Mouse (Mus musculus) layer of hippocampus, postnatal 25 days (tissue): ENCODE data around the gene Pip5k1a. TPM values are rescaled to one million over a fixed set of nuclear protein-coding genes. Genes with fewer than 3 reads are reported as not detected.
A peak's percentile ranks its signal among the peaks of the same experiment; 100 is the strongest.
"Not testable (repeated sequence)": the region's sequence is repeated elsewhere in the genome, so short reads cannot be mapped to it uniquely, and the experiment has no call there.

Experiments
- DNase-seq, 2 experiments: peaks; one replicate each; pipeline ENCODE4 v3.0.0; 2022; ENCODE audit warnings: mixed read lengths in 2 of 2, low spot score in 1 of 2; ENCODE audit errors: extremely low spot score in 1 of 2
- total RNA-seq, 2 experiments: library from RNA; stranded (reverse); gene quantifications; 2 replicates each; pipeline ENCODE4 v1.2.3; 2021

Gene Pip5k1a
- 10 to 100 TPM; 57.6 to 58.0 TPM for total RNA-seq

DNA sequence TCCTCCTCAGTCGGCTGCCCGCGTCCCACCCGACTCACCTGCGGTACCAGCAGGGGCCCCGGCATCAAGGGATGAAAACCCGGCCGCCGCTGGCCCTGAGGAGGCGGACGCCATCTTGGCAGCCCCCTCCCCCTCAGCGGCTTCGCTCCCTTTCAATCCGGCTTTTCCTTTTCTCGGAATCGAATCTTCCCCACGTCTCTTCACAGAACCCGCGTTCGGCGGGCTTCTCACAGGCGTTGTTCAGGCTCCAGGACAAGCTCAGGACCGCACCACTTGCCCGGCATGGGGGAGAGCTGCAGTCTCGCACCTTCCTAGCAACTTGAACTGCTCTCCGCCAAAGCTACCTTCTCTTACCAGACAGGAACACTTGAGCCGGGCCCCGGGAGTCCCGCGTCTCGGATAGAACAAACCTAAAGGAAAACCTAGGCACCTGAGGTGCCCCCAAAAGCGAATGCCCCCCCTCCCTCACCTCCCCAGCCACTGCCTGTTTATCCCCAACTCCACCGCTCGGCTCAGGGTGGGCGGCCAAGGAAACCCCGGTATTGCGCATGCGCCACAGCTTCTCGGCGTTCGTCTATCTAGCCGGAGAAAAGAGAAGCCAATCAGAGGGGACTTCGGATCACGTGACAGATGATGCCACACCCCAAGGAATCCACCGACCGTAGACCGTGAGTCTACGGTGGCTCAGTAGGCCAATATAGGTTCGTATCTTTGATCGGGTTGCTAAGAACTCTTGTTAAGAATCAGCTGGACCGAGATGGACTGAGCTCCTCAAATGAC lies at the start of gene Pip5k1a:
Pip5k1a (minus strand) TSS at position 593 of the 780 bp plus-strand sequence.
- peak; percentile 89 to 92 for DNase-seq

DNA sequence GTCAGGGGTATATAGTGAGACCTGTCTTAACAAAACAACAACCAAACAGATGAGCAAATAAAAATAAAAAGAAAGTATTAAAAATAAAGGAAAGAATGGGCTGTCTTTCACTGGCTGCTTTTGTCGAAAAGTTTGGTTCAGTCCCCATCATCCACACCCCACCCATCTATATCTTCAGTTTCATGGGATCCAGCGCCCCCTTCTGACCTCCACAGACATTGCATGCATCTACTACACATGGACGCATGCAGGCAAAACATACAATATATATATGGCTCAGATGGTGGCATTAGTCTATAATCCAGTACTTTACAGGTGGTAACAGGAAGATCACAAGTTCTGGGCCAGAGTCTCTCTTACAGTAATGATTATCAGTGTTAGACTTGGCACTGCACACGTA lies 47.1 kb upstream of the Pip5k1a start:
- peak in 1 of 2 experiments; percentile 59 for DNase-seq

DNA sequence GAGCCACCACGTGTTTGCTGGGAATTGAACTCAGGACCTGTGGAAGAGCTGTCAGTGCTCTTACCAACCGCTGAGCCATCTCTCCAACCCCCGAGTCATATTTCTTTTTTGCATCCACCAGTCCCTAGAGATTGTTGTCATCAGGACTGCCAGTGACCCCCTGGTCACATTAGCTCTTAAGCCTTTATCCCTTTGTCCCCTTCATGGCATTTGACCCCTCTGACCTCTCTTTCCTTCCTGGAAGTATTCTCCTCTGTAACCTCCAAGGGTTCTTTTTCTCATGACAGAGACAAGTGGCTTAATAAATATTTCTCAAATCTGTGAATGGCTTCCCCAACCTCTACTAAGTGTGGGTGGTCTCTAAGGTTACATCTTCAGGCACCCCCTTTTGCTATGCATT lies 41.2 kb upstream of the Pip5k1a start:
- no peak for DNase-seq

DNA sequence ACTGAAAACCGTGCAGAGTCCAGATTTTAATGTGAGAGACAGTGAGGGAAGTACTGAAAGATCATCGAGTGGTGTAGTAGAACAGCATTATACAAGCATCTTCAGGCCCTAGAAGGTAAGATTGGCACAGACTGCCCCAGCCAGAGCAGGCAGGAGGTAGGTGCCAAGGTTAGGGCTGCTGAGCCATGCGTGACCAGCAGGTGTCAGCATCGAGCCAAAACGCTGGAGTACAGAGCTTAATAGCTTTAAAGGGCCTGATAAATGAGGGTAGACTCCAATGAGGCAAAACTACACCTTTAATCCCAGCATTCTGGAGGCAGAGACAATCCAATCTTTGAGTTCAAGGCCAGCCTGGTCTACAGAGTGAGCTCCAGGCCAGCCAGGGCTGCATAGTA lies 35.9 kb upstream of the Pip5k1a start:
- peak; percentile 75 to 95 for DNase-seq

DNA sequence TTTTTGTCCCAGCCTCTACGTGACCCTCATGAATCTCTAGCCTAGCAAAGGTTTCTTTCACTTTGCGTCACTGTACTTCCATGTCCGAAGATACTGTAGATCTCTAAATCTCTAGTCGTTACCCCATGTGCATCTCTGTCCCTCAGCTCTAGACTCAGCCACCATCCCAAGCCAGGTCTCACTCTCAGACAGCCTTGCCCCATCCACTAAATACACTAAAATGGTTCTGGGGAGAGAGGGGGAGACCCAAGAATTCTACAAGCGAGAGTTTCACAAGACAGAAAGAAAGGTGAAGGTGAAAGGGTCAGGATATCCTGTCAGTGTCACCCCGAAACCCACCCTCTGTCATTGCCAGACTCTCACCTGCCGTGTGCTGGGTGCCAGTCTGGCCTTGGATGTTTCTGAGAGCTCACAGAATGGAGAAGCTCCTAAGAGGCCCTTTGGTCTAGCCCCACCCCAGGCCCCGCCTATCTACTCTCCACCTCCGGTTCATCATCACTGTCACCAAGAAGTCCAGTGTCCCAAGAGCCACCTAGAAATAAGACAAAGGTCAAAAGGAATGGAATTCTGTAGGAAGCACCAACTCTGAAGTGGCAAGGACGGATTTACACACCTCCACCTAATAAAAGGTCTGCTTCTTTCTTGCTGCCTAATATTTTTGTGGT lies 35.4 kb upstream of the Pip5k1a start, which contains the start of gene Tnfaip8l2:
Tnfaip8l2 (minus strand) TSS at position 409 of the 665 bp plus-strand sequence.
- no peak for DNase-seq

DNA sequence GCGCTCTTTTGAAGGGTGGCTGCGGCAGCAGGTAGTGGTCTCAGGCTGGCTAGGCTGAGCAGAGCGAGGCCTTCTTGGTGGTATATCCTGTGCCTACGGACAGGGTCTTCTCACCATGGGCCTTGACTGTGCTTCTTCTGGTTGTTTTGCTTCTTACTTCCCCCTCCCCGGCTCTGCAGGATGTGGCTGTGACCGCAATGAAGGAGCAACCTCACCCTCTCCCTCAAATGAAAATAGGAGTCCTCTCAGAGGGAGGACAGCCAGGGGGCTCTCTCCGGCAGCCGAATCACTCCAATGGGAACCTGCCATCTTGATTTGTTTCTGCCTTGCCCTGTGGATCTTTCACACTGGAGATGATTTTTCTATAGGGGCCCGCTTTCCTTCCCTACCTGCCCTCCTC lies 34.7 kb upstream of the Pip5k1a start:
- no peak for DNase-seq

DNA sequence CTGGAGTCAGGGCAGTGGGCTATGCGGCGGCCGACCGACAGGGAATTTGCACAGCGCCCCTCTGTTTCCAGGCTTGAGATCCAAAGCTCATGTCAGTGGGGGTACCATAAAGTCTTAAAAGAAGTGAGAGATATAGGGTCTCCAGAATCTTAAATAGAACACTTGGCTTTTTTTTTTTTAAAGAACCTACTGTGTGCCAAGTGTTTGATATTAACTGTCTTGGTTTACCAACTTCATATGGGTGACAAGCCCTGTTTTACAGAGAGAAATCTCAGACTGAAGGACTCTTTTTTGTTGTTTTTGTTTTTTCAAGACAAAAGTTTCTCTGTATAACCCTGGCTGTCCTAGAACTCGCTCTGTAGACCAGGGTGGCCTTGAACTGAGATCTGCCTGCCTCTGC lies 34.1 kb upstream of the Pip5k1a start:
- no peak for DNase-seq

DNA sequence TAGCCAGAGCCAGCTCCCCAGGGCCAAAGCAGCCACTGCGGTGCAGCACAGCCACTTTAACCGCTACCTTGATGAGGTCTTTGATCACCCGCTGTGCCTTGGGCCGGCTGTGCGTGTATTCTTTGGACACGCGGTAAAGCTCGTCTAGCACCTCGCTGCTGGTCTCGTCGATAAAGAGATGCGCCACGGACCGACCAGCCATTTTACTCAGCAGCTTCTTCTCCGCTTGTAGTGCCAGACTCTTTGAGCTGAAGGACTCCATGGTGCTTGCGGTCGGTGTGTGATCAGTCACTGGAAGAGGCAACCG lies 33.5 kb upstream of the Pip5k1a start:
- no peak for DNase-seq

DNA sequence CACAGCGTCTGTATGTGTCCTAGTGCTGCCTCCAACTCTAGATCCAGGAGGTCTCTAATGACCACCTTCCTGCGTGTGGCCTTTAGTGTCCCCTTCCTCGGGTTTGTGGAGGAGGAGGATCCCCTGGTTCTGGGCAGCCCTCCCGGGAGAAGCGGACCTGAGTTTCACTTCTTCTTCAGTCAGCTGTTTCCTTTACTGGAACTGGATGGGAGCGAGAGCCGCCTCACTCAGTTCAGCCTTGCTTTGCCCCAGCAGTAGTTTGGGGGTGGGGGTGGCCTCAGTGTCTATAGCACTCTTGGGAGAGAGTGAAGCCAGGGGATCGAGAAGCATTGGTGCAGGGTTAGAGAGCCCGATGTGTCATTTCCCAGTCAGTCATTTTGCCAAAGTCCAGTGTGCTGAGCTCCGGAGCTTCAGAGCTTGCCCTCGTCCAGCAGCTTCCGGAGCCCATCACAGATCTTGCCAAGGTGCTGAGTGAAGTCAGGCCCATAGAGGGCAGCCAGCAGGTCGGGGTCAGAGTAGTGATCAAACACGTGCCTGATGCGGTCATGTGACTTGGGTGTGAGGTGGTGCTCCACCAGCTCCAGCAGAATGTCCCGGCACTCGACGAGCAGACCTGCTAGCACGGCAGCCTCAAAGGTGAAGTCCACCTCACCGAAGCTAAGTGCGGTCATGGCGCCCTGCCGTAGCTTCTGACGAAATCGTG lies 33.0 kb upstream of the Pip5k1a start:
- no peak for DNase-seq

DNA sequence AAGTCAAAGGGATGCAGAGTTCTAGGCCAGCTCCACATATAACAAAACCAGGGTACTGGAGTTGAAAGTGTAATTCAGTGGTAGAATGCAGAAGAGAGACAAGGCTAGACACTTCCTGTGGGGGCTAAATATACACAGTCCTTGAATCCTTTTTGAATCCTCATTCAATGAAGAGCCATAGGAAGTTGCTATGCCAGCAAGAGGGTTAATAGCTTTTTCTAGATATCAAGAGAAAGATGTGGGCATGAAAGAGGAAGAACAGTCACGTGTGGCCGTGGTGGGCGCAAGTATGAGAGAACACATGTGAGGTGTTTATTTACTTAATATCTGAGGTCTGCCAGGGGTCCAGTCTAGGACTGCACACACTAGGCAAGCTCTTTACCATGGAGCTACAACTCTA lies 29.6 kb upstream of the Pip5k1a start:
- no peak for DNase-seq

DNA sequence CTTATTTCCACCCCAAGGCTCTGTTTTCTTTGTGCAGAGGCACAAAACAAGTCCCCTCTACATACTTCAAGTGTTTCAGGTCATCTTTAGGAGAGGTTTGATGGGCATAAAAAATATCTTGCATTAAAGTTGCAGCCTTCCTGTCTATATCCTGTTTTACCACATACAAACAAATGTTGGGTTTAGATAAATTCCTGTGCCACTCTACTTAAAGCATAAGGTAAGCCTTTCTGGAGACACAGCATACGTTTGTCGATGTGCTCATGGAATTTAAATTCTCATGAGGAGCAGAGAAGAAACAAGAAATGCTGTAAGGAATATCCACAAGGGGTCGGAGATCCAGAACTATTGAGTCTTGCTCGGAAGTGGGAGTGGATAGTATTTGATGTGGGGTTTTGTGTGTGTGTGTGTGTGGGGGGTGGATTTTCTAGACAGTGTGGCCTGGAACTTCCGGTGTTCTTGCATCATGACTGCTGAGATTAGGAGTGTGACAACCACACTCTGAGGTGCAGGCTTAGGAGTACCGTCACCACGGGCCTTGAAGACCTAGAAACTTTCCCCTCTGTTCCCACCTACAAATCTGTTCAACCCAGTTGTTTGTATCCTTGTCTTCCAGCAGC lies 28.8 kb upstream of the Pip5k1a start:
- no peak for DNase-seq

DNA sequence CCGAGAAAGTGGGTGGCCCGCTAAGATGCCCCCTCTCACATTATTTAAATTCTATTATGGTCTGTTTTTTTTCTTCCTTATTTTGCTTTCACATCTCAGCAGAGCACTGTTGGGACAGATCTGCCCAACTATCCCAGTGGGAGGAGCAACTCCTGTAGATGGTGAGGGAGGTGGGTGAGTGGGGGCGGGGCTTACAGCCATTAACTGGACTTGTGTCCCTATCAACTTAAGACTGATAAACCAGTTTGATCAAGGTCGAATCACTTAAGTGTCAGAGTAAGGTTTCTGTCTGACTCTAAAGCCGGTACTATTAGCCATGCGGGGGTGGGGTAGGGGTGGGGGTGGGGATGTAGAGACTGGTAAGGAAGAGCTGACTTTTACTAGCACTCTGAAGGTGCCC lies 28.3 kb upstream of the Pip5k1a start:
- peak in 1 of 2 experiments; percentile 40 for DNase-seq

DNA sequence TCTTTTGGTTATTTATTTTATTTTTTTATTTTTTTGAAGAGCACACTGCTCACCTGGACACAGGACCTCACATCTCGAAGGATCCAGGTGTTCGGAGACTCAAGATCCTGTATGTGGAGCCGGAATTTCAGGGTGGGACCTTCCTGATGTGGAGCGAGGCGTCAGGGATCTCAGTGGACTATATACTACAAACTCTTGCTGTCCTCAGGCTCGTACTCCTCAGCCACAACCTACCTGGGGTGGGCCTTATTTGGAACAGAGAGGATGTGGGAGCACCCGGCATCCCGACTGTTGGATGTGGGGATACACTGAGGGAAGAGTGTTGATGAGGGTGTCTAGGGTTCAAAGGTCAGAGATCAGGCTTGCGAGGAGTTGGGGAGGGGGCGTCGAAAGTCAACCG lies 27.4 kb upstream of the Pip5k1a start:
- not testable (repeated sequence) for DNase-seq

DNA sequence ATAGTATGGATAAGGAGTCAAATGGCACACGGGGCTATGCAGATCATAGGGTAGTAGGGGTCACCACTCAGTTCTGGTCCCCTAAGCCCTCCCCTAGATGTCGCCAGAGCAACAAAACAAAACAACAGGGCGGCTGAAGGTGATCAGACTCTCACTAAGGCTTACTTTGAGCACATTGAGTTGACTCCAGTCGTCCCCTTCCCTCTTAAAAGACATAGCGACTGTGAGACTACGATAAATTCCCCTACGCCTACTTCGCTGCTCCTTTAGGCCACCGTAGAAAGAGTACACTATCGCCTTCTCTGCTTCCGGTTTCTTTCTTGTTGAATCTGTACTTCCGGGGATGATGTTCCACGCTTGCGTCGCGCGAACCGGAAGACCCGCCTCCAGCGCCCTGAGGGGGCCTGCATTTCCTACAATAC lies 27.0 kb upstream of the Pip5k1a start, which contains the start of the genes Scnm1 and Lysmd1:
Scnm1 (minus strand) TSS at position 332 of the 422 bp plus-strand sequence.
Lysmd1 (plus strand) TSS at position 409 of the 422 bp plus-strand sequence.
- peak; percentile 68 to 70 for DNase-seq

DNA sequence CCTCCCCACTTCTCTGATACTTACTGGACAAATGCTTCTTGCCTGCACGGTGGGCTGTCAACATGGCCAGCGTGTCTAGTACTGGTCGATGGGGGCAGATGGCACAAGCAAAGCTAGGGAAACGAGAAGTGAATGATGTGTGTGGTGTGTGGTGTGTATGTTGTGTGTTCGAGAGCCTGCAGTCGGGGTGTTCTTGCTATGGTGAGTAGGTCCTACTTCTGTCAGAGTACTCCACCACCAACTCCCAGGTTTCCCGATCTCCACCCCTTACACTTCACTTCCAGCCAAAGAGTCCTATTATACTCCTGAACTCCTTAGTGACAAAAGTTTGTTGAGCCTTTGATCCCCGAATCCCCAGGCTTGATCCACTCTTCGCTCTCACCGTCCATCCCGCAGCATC lies 26.4 kb upstream of the Pip5k1a start:
- no peak for DNase-seq

DNA sequence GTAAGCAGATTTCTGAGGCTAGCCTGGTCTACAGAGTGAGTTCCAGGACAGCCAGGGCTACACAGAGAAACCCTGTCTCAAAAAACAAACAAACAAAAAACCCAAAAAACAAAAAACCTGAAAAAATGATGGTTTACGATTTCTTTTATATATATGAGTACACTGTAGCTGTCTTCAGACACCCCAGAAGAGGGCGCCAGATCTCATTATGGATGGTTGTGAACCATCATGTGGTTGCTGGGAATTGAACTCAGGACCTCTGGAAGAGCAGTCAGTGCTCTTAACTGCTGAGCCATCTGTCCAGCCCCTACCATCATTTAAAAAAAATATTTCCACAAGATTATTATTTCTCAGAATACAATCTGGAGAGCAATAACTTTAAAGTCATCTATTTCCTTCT lies 25.7 kb upstream of the Pip5k1a start:
- not testable (repeated sequence) for DNase-seq

DNA sequence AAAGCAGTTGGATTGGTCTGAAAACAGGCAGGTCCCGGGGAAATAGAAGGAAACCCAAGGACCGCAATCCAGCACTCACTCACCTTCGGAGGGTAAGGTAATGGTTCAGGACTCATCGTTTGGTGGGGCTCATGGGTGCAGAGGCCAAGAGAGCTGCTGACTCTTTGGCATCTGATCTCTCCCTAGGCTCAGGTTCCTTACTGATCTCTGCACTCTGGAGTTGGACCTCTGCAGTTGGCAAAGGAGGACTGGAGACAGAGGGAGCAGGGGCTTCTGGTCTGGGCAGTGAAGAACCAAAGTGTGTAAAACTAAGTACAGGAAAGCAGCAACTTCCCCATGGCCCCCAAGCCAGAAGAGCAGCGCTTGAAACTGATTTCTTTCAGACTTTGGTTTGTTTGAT lies 23.4 kb upstream of the Pip5k1a start:
- no peak for DNase-seq

DNA sequence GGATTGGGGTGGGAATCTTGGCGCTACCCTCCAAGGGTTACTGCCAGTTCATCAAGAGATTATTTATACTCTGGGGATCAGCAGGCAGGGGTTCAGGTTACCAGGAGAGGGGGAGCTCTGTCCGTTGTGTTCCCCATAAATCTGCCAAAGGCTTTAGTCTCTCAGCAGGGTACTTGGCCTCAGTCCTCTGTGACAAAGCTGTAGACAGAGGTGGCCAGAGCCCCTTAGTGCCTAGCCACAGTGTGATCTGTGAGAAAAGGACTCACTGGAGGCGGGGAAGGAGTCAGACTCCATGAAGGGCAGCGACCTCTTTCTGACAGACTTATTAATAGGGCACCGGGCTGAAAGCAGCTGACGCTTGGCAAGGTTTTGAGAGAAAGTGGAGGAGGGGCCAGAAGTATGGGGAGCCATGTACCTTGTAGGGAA lies 22.5 kb upstream of the Pip5k1a start:
- no peak for DNase-seq

DNA sequence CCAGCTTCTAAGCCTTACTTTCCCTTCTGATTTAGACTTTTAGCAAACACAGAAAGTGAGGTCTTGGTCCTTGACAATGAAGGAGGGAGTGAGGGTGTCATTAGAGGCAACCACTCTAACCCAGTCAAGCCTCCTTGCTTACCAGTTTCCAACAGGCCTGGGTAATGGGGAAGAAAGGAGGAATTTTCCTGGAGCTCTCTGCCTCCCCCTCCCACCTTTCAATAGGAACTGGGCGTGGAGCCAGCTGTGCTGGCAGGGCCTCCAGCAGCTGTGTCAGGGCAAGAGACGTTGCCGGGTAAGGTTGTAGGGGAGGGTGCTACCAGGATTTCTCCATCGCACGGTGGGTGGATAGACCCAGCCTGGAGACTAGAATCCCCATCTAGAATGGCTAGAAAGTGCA lies 18.2 kb upstream of the Pip5k1a start:
- peak in 1 of 2 experiments; percentile 45 for DNase-seq

DNA sequence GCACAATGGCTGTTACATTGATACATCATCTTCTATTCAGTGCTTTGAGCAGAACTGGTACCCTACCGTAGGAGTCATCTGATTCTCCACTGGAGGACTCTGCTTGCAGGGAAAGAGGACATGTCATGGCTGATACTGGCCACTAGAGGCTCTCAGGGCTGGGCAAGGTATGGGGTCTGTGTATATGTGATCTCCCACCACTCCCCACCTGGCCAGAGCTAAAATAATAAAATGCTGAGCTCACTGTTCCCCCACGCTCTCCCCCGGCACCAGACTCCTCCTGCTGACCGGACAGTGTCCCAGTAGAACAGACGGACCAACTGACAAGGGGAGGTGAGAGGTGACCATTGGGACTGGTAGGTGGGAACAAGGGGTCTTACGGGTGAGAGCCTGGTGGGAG lies 17.5 kb upstream of the Pip5k1a start, which contains the start of gene Tmod4:
Tmod4 (plus strand) TSS at position 231 of the 400 bp plus-strand sequence.
- no peak for DNase-seq

DNA sequence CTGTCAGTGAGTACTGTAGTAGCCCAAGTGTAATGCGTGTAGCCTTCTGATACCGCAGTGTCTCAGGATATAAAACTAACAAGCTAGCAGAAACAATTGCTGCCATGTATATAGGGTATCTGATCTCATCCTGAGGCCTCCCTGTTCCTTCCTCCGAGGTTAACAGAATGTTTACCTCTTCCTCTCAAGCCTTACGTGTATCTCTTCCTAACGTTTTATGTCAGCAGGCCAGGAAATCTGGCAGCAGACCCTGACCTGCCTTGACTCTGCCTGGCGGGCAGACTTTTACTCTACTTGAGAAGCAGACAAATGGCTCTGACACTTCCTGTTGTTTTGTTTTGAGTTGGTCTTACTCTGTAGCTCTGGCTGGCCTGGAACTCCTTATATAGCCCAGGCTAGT lies 14.8 kb upstream of the Pip5k1a start:
- DNase-seq: no peak
